Mouse (Mus musculus) CD4-positive, CD25-positive, alpha-beta regulatory T cell, adult 4 months (primary cell): ENCODE results near the gene Aqp2. TPM values are rescaled to one million over a fixed set of nuclear protein-coding genes. Genes with fewer than 3 reads are reported as not detected.

Experiments used
- ATAC-seq: one replicate; pipeline ENCODE4 v1.8.0; 2017
- polyA plus RNA-seq, 2 experiments: library from polyadenylated mRNA; unstranded; fragments of 100-300 nt; shearing (Covaris generic); gene quantifications; one replicate each; pipeline ENCODE4 v1.2.1; 2017

The Aqp2 gene
- polyA plus RNA-seq, 2 experiments from 2014 or later = not detected

- no peak for ATAC-seq
Measured at GRCm38 (mm10) chr15:99590429-99591084, 11.7 kb downstream of the Aqp2 start, which contains the start of gene Aqp5. Aqp5 (plus strand) TSS chr15:99590782.

GRCm38 (mm10) chr15:99592177-99592576 lies 13.3 kb downstream of the Aqp2 start:
- no peak for ATAC-seq

GRCm38 (mm10) chr15:99592877-99593276 lies 14.0 kb downstream of the Aqp2 start:
- no peak for ATAC-seq

GRCm38 (mm10) chr15:99594951-99595350 lies 16.1 kb downstream of the Aqp2 start:
- no peak for ATAC-seq

GRCm38 (mm10) chr15:99596056-99596687 lies 17.3 kb downstream of the Aqp2 start:
- peak; percentile 53 for ATAC-seq

- no peak for ATAC-seq
Measured at GRCm38 (mm10) chr15:99596841-99597240, 18.0 kb downstream of the Aqp2 start.

GRCm38 (mm10) chr15:99597596-99597995 lies 18.7 kb downstream of the Aqp2 start:
- no peak for ATAC-seq

- no peak for ATAC-seq
Measured at GRCm38 (mm10) chr15:99599245-99600070, 20.6 kb downstream of the Aqp2 start.

GRCm38 (mm10) chr15:99600986-99601822 lies 22.3 kb downstream of the Aqp2 start, which contains the start of gene Aqp6:
Aqp6 (plus strand) TSS chr15:99601400.
- no peak for ATAC-seq

- no peak for ATAC-seq
Measured at GRCm38 (mm10) chr15:99601823-99602120, 22.9 kb downstream of the Aqp2 start.

GRCm38 (mm10) chr15:99602206-99602820 lies 23.5 kb downstream of the Aqp2 start:
- ATAC-seq = no peak

- no peak for ATAC-seq
Measured at GRCm38 (mm10) chr15:99603216-99603615, 24.4 kb downstream of the Aqp2 start.

GRCm38 (mm10) chr15:99605595-99605994 lies 26.7 kb downstream of the Aqp2 start:
- ATAC-seq = no peak

- no peak for ATAC-seq
Measured at GRCm38 (mm10) chr15:99606515-99606914, 27.7 kb downstream of the Aqp2 start.

GRCm38 (mm10) chr15:99607388-99608113 lies 28.7 kb downstream of the Aqp2 start:
- ATAC-seq = no peak

- ATAC-seq = no peak
Measured at GRCm38 (mm10) chr15:99608382-99609125, 29.7 kb downstream of the Aqp2 start.

- no peak for ATAC-seq
Measured at GRCm38 (mm10) chr15:99611563-99611962, 32.7 kb downstream of the Aqp2 start.

- ATAC-seq = no peak
Measured at GRCm38 (mm10) chr15:99614273-99614672, 35.4 kb downstream of the Aqp2 start.

GRCm38 (mm10) chr15:99614753-99615152 lies 35.9 kb downstream of the Aqp2 start:
- ATAC-seq = no peak

GRCm38 (mm10) chr15:99615246-99615645 lies 36.4 kb downstream of the Aqp2 start:
- ATAC-seq = no peak

- ATAC-seq = no peak
Measured at GRCm38 (mm10) chr15:99618595-99618994, 39.7 kb downstream of the Aqp2 start.
